Mouse (Mus musculus) cerebellum, postnatal 36 days (tissue): ENCODE measurements around the gene Hivep1.

Experiments used
- DNase-seq, 2 experiments: peaks; one replicate each; pipeline ENCODE4 v3.0.0; 2021 to 2022; ENCODE audit warnings: mixed read lengths in 2 of 2

Hivep1 gene

DNA sequence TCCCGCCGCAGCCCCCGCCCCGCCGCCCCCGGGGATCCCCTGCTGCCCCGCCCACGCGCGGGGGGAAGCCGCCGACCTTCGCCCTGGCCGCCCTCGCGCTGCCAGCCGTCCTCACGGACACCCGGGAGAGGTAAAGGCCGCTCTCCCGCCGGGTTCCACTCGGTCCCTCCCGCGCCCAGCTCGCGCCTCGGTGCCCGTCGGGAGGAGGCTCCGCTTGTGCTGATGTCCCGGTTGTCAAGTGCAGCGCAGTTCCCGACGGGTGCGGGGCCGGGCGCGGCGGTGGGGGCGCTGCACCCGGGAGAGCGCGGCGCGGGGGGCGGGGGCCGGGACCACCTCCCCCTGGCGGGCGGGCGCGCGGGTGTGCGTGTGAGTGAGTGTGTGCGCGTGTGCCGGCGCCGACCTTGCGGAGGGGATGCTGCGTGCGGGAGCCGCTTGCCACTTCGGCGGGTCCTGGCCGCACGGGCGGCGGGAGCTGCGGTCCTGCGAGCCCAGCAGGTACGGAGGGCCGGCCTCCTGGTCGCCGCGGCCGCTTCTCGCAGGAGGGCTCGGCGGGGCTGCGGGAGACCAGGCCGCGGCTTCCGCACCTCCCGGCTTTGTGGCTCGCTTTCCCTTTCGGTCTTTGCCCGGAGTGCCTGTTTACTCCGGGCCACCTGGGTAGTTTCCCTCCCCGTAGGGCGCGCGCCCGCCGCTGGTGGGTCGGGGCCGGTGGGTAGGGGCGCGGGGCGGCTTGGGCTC is at the start of gene Hivep1:
Gene Hivep1 (plus strand): TSS at position 61 of the 735 bp plus-strand sequence.
- DNase-seq = peak; percentile 58 to 64

DNA sequence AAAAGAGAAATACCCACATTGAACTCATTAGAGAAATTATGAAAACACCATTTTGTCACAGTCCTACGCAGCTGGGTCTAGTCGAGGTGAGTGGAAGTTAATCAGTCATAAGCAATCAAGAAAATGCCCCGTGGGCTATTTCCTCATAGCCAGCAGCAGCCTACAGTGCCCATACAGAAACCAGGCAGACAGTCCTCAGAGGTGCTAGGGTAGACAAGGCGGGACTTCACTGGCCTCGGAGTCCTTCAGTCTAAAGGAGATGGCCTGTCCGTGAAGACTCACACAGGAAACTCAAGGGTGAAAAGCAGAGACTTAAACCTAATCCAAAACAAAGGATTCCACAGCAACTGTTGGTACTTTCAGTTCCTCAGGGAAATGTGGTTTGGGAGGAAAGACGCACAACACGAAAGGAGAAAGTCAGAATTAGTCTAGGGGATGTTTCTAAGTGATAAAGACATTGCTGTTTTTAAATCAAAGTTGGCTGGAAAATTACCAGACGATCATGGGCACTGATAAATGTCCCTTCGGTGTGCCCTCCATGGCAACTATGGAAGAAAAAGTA is 36.3 kb upstream of the Hivep1 start:
- no peak for DNase-seq

DNA sequence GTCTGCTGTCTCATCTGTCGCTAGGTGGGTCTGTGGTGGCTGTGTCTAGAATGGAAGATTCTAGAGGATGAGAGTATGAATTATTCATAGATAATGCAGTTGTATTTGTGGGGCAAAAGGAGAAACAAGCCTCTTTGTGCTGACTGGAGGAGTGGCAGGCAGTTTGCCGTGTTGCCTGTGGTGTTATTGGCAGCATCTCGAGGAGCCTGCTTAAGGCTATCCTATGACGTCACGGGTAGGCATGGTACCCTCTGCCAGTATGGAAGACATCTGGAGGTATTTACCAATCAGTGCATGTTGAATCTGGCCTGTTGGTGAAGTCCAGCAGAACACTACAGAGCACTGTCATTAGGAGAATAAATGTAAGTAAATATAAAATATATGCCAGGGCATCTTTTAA is 35.6 kb upstream of the Hivep1 start:
- no peak for DNase-seq

DNA sequence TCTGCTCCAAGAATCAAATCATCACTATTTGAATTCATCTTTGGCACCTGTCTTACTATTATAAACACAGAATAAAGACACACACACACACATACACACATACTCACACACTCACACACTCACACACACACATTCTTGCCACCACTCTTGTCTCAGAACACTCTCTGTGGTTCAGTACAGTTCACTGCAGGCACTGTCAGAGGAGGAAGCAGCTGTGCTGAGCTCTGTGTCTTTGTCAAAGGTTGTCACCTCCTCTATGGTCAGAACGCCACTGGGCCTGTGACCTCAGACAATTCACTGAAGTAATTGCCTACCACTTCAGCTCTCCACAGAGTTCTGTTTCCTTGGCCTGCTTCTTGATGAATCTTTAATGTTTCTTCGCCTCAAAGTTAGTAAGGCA is 33.5 kb upstream of the Hivep1 start:
- no peak for DNase-seq

DNA sequence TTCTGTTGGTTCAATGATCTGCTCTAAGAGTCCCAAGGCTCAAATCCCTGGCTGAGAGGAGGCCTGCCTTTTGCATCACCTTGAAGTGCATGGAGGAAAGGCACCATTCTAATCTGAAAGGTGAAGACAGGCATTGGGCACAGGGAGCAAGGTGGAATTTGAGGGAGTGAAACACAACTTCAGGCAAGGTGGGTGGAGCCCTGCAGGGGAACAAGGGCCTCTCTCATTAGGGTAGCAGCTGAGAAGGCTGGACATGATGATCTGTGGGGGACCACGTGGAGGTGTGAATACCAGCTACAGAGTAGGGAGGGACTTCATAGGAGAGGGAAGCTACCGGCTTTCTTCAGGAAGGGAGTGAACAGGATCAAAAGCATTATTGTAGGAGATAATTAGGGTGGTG is 10.6 kb upstream of the Hivep1 start:
- DNase-seq = no peak

DNA sequence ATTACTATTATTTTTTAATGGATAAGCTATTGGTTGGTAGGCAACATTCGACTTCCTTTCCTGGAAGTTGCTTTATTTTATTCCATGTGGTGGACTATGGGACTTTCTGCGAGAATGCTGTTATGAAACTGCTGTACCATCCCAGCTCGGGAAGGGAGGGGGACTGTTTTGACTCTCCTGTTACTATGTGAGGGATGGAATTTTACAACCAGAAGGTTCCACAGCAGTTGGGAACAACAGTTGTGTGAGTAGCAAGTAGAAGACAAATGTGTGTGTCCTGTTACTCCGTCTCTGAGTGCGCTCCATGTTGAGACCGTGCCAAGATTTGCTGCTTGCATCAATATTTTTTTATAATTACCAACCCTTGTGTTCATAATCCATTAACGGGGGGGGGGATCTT is 8.4 kb upstream of the Hivep1 start:
- DNase-seq = no peak

DNA sequence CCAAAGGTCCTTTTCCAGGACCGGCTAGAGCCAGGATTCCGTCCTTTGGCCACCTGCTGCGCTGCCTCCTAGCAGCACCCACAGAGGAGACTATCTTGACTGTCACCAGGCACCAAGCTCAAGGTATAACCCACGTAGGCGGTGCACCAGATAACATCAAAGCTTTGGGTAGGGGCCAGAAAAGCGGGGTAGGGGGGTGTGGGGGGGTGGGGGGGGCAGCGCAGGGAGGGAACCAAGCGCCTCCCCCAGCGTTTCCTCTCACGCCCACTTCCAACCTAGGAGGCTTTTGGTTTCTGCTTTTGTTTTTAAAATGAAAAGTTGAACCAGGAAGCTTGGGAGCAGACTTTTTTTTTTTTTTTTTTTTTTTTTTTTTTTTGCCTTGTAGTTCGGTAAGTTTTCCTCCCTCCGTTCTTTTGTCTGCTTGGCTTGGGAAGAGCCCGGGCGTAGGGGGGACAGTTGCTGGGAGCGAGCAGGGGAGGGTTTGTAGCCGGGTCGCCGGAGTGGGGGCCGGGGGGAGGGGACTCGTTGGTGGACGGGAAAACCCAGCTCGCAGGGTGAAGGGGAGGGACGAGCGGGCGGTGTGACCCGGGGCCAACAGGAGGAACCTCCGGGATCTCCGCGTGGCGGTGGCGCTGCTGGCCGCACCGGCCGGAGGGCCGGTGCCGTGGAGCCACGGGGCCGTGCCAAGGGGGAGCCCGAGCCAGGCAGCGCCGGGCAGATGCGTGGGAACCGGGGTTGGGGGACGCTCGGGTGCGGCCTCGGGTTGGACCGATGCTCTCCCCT is 2.6 kb upstream of the Hivep1 start:
- peak; percentile 50 to 70 for DNase-seq

DNA sequence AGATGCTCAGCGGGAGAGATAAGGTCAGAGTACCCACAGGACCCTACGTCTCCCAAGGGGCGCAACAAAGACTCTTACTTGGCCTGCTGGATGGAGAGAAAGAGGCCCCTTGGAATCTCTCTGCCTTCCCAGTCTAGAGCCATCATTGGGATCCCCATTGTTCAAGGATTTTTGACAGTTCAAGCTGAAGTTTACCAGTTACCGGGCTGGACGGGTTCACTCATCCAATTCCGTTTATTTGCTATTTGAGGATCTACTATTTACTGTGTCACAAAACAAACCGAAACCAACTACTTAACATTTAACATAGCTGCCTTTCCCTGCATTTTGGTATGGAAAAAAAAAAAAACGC is 2.1 kb upstream of the Hivep1 start:
- DNase-seq = no peak

DNA sequence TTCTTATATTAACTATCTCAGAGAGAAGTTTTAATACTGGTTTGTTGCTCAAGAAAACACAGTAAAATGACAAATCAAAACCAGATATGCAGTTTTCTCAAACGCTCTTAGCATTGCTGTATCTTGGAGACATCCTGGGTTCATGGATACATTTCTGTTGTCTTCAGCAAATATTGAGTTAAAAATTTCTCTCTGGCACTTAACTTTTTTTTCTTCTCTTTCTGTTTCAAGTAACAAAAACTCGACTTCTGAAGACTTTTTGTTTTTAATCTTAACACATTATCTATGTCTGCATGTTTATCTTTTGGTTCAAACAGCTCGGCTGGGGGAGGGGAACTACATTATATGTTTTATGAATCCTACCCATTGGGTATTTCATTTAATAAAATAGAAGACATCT is 1.7 kb upstream of the Hivep1 start:
- DNase-seq = no peak

DNA sequence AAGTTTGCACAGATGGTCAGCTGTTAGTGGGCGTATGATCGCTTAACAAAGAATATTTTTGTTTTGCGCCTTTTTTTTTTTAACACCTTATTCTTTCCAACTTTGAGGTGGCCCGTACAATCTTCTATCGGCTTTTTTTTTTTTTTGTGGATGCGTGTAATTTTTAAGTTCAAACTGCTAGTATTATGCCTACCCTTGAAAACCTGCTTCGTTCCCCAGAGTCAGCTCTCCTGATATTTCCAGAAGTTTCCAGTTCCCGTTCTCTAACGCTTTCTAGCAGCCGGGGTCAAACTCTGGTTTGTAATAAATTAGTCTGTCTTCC is 980 bp upstream of the Hivep1 start:
- DNase-seq = no peak

DNA sequence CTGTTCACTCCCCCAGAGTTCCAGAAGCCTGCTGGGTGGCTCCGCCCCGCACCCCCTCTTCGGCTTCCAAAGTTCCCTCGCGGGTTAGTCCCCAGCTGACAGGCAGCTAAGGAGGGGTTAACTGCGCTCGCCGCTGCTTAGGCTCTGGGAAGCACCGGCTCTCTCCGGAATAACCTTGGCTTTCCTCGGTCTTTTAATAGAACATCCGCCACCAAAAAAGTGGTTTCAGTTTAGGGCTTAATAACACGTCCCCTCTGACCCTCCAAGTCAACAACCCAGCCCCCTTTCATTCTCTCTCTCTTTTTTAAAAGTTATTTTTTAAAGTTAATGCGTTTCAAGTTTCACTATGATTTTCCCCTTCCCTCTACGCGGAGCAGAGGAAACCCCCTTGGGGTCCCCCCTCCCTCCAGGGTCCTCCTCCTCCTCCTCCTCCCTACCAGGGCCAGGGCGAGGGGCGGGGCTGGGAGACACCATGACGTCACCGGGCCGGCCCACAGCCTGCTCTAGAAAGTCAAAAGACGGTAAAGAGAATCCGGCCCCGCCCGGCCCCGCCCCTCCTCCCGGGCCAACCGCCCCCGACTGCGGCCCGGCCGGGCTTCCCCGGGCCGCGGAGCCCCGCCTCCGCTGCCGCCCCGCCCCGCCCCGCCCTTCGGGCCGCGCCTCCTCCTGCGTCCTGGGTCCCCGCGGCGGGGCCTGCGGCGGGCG is 467 bp upstream of the Hivep1 start:
- peak; percentile 92 to 96 for DNase-seq

DNA sequence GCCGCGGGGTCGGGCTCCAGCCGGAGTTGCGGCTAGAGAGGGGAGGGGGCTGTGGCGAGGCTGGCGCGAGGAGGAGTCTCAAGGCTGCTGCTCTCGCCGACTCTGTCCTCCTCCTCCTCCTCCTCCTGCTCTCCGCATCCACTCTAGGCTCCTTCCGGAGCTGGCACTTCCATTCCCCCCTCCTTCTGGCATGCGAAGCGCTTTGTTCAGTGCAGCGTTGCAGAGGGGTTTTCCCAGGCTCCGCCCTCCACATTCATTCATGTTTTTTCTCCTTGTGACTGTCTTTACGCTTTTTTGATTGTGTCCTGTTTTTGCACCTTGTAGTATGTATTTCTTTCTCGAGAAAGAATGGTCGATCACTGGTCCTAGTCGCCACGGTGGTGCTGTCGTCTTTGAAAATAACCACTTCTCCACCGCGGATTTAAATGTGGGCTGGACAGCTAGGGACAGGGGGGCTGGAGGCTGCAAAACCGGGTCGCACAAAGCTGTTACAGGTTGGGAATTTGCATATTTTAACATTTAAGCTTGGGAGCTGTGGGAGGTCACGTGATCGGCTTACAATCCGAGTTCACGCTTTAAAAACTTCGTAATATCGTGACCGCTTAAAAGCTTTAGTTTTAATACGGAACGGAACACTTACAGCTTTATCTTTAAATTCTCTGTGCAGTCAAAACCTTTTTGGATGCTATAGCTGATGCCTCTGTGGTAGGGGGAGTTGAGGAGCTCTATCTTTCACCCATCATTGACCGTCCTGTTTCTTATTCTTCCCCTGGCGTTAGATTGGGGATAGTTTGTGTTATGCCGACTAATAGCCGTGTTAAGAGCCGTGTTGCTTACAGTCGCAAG is 1.1 kb downstream of the Hivep1 start:
- DNase-seq = peak; percentile 61 to 63

DNA sequence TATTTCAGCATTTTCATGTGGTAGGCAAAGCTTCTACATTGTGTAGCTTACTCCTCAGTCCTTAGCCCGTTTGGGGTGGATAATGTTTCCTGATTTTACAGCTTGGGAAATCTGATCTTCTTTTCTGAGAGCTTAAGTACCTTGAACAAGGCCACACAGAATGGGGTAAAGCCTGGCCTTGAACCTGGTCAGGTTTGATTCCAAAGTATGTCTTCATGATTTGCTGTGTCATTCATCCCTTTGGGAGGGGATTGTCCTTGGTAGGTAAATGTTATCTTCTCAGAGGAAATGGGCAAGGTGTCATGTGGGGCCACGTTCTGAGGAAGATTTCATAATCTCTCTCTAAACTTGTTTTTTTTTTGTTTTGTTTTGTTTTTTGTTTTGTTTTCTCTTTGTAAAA is 1.8 kb downstream of the Hivep1 start:
- DNase-seq = no peak

DNA sequence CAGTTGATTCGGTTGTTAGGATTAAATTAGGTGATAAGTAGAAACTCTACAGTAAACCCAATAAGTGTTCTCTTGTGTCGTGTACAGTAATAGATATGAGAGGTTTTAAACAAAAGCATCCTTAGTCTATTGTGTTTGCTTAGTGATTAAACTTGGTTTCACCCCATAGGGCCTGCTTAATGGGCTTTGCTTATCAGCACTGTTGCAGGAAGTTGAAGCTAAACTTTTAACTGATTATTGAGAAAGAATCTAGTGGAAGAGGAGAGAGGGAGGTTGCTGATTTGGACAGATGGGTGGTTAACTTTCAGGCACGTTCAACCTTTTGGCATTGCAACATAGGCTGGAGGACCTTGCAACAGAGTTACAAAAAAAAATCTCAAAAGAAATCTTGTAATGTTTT is 2.3 kb downstream of the Hivep1 start:
- no peak for DNase-seq

DNA sequence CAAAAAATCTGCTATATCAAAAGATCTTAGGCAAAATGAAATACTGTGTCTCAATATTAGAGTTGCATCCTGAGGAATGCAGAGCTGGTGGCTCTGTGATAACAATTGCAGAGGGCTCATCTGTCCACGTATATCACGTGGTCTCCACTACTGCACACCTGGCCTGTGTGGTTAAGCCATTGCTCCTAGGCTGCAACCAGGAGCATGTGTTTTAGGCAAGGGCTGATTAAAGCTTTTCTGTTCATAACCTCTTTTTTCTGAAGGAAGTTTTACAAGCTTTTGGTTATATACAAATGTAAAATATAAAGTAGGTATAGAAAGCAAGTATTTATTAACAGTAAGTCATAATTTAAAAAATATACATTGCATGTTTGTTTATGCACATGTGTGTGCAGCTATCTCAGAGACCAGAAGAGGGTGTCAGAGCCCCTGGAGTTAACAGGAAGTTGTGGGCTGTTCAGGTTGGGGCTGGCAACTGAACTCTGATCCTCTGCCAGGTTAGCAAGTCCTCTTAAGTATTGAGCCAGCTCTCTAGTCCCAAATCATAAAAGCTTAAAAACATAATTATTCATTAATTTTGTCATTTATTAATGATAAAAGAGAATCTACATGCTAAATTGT is 5.0 kb downstream of the Hivep1 start:
- no peak for DNase-seq

DNA sequence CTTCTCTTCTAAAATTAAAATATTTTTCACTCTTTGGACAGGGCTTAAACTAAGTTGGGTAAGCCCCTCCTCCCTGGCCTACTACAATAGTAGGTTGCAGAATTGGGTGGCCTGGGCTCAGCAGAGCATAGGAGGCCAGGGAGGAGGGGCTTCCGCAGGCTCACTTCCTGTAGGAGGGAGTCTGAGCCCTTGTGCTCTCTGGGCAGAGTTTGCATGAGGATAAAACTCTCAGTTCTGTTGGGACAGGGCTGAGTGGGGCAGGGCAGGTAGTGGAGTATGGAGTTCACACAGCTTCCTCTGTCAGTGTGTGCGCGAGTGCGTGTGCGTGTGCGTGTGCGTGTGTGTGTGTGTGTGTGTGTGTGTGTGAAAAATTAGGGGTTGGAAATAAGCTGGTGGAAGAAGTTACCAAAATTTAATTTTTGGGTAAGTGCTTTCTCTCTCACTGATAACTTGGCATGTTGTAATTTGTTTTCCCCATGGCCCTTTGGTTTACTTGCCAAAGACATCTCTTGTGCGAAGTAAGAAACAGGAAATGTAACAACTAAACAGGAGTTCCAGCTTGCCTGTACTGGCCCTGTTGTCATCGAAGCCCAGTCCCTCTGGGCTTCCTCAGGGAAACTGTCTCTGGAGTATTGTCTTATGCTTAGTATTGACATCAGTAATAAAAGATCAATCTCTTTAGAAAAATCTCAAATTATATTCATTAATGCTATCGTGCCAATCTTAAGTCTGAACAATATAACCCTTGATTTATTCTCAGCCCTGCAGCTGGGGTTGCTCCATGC is 9.2 kb downstream of the Hivep1 start:
- DNase-seq = no peak

DNA sequence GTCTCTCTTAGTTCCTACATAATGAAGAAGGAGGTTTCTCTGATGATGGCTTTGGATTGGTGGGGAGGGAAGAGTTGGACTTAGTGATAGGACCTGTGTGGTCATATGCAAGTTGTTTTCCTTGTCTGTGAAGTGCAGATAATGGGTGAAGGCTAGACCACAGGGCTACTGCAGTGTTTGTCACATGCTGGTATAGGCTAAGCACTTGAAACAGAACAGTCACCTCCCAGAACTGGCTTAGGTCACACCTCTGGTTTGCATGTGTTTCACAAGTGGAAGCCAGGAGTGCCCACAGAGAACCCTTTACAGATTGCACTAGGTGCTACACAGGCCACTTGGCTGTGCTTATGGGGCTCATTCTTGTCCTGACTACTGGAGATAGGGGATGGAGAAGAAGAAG is 12.4 kb downstream of the Hivep1 start:
- DNase-seq = no peak

DNA sequence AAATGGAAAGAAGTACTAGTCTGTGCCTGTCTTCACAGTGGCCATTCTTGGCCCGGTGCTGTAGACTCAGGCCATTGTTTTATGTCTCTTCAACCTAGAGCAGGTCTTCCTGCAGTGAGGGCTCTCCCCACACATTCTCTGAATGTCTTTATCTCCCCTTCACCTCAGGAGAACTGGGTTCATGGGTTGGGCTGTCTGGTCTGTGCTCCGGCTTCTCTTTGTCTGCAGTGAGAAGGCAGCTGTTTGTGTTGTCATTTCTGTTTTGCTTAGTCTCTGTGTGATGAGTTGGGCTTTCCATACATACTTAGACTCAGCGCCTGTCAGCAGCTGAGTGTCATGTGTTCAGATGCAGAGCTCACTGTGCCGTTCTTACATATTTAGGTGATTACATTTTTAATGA is 18.4 kb downstream of the Hivep1 start:
- no peak for DNase-seq

DNA sequence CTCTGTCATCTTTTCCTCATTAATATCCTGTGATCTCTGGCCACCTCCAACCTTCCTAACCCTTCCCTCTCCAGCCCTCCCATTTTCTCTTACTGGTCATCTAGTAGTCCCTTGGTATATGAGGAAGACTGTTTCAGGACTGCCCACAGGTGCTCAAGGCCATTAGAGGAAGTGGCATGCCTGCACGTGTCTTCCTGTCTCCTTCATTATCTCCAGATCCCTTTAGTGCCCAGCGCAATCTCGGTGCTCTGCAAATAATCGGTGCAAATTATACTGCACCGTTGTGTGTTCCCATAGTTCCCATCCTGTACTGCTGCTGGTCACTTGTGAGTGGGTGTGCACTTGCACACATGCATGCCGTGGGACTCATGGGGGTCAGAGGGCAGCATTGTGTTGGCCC is 19.2 kb downstream of the Hivep1 start:
- no peak for DNase-seq

DNA sequence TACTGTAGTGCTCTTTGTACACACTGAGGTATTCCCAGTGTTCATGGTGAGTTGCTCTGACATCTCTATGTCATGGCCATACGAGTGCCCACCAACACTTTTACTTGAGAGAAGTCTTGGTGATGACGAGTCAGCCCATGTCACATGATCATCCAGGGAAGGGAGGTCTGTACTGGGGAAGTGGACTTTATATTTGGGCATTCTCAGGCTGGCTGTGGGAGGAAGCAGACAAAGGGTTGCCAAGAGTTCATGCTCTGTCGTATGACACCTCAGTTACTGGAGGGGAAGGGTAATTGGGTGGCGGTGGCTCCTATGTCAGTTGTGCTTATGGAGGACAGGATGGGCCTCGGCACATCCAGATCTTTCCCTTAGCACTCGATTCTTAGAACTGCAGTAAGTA is 21.5 kb downstream of the Hivep1 start:
- no peak for DNase-seq

DNA sequence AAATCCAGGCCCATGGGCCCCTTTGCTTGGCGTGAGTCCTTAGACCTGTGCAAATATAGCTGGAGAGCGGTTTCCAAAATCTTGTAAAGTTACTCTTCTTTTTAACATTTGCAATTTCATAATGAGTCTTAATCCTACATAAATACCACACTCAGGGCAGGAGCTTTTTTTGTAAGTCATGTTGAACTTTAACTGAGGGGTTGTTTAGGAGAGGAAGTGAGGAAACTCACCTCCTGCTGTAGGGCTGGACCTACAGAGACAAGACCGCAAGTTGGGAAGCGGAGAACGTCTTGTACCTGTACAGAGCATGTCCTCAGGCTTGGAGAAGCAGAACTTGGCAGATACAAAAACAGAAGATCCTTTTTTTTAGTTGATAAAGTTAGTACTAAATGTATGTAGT is 23.7 kb downstream of the Hivep1 start:
- DNase-seq = no peak
